Mouse (Mus musculus) skeletal muscle tissue, adult 2 months (tissue): ENCODE measurements at regions not wholly inside any gene's neighbourhood (a gene's known extent, or its start where the extent isn't known, plus 50 kb on each side); places are given as distances from the start of the nearest gene placed in this dataset.
A peak's percentile ranks its signal among the peaks of the same experiment; 100 is the strongest.
"Not testable (repeated sequence)": the region's sequence is repeated elsewhere in the genome, so short reads cannot be mapped to it uniquely, and the experiment has no call there.

Experiments
- DNase-seq: peaks from one replicate; pipeline ENCODE4 v3.0.0-alpha.2; 2012; ENCODE audit warnings: low read depth, low spot score

DNA sequence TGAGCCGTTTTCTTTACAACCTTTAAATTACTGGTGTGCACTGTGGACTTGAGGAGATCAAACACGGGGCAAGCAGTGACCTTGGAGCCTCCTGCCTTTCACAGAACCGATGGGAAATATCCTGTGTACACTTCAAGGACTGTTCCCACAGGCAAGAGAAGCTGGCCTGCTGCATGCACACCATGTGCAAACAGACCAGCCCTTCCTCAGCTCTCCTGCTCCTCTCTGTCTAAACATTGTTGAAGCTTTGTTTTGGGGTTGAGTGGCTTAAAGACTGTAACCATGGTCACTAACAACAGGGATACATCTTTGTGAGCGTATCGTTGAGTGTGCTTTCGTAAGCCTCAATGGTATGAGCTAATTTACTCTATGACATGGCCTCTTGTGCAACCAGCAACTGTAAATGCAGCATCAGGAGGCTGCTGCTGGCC, 50.2 kb upstream of the Agps start:
- no peak for DNase-seq

GRCm38 (mm10) chr2:75781078-75781477, 50.9 kb upstream of the Agps start:
- DNase-seq = peak; percentile 47

DNA sequence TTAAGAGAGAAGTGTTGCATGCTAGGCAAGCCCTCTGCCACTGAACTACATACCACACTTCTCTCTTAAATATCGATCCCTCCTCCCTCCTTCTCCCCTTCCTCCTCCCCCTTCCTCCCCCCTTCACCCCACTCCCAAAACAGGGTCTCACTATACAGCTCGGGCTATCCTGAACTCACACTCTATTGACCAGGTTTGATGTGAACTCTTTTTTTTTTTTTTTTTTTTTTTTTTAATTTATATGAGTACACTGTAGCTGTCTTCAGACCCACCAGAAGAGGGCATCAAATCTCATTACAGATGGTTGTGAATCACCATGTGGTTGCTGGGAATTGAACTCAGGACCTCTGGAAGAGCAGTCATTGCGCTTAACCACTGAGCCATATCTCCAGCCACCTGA, 53.3 kb upstream of the Agps start:
- DNase-seq = not testable (repeated sequence)

GRCm38 (mm10) chr2:75777040-75777451, 54.9 kb upstream of the Agps start:
- peak; percentile 62 for DNase-seq

- no peak for DNase-seq
Measured at GRCm38 (mm10) chr2:75776533-75776932, 55.4 kb upstream of the Agps start.

- DNase-seq = peak; percentile 36
Measured at GRCm38 (mm10) chr2:75775217-75775616, 56.8 kb upstream of the Agps start.

DNA sequence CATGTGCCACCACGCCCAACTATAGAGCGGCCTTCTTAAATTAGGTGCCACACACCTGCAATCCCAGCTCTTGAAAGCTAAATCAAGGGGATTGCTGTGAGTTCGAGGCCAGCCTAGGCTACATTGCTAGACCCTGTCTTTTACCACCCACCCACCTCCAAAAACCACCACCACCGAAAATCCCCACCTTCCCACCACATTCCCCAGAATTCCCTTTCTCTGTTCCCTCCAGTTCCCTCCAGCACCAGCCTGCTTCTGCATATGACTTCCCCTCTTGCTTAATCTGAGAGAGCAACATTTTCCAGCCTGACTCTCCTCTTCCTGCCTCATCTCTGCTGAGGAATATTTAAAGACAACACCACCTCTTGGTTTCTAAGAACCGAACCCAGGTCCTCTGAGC, 58.5 kb upstream of the Agps start:
- no peak for DNase-seq

- DNase-seq = no peak
Measured at GRCm38 (mm10) chr2:75772251-75772956, 59.6 kb upstream of the Agps start.

DNA sequence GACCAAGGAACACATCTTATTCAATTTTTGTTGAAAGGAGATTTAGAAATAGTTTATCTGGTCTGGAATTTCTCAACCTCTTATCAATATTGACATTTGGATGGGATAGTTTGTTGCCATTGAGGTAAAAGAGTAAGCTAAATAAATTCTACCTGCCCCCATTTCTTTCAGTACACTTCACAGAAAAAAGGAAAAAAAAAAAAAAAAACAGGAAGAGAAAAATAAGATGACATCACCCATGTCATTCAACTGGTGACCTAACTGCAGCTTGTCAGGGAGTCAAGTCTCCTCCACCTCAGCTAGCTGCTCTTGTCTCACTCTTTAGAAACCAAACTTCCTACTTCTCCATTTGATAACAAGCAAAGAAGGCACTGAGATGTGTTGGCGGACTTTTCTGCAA, 61.3 kb upstream of the Agps start:
- no peak for DNase-seq

DNA sequence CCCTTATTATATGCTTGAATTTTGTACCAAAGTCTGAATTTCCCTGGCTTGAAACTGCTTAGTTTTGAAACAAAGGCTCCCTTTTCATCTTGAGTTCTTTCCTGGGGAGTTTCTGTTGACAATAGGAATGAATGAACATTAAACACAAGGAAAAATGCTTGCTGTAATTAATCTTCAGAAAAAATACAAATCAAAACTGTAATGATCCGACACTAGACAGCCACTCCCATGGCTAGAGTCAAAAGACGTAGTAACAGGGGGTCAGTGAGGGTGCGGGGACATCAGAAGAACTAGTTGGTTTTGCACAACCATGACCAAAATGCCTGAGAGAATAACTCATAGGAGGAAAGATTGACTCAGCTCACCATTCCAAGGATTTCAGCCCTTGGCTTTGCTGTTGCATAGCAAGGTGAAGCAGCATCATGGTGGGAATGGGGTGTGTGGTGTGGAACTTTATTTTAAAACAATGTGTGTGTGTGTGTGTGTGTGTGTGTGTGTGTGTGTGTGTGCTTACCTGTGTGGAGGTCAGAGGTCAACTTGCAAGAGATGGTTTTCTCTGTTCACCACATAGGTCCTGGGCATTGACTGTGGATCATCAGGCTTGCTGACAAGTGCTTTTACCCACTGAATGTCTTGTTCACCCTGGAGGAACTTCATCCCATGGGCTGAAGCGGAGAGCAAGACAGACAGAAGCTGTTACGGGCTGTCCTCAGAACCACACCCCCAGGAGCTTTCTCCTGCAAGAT, 63.2 kb upstream of the Agps start:
- DNase-seq = no peak

GRCm38 (mm10) chr2:75767871-75768558, 63.6 kb upstream of the Nfe2l2 start:
- no peak for DNase-seq

- DNase-seq = no peak
Measured at GRCm38 (mm10) chr2:75765403-75765802, 61.0 kb upstream of the Nfe2l2 start.

GRCm38 (mm10) chr2:75763252-75763651, 58.8 kb upstream of the Nfe2l2 start:
- peak; percentile 55 for DNase-seq

GRCm38 (mm10) chr2:75762030-75762429, 57.6 kb upstream of the Nfe2l2 start:
- peak; percentile 46 for DNase-seq

DNA sequence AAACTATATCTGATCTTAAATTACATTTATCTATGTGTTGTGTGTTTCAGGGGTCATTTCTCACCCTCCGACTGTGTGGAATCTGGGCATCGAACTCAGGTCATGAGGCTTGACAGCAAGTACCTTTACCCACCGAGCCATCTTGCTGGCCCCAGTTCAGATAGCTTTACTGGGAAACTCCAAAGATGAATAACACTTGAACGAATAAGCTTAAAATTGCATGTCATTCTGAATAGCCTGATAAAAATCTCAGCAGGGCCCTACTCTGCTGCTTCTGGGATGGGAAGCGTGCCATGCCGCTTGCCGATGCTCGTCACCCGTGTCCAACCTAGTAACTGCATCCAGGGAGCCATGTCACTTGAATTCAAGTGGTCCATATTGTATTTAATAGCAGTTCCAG, 57.2 kb upstream of the Nfe2l2 start:
- DNase-seq = no peak

- DNase-seq = no peak
Measured at GRCm38 (mm10) chr2:75759196-75759885, 54.9 kb upstream of the Nfe2l2 start.

DNA sequence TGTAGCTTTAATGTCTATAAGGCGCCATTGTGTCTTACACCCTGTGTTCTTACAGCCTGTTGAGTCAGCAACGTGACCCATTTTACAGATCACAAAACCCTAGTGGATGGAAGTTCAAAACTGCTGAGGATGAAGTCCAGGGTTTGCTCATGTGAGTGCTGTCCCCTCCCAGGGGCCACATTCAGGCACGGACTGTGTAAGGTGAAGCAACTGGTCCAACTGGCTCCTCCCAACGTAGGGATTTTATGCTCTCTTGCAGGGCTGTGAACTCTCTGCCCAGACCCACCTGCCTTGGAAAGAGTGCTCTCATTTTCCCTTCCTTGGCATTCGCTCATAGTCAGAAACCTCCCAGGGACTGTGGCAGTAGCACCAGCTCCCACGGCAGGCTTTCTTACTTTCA, 53.8 kb upstream of the Nfe2l2 start:
- no peak for DNase-seq

DNA sequence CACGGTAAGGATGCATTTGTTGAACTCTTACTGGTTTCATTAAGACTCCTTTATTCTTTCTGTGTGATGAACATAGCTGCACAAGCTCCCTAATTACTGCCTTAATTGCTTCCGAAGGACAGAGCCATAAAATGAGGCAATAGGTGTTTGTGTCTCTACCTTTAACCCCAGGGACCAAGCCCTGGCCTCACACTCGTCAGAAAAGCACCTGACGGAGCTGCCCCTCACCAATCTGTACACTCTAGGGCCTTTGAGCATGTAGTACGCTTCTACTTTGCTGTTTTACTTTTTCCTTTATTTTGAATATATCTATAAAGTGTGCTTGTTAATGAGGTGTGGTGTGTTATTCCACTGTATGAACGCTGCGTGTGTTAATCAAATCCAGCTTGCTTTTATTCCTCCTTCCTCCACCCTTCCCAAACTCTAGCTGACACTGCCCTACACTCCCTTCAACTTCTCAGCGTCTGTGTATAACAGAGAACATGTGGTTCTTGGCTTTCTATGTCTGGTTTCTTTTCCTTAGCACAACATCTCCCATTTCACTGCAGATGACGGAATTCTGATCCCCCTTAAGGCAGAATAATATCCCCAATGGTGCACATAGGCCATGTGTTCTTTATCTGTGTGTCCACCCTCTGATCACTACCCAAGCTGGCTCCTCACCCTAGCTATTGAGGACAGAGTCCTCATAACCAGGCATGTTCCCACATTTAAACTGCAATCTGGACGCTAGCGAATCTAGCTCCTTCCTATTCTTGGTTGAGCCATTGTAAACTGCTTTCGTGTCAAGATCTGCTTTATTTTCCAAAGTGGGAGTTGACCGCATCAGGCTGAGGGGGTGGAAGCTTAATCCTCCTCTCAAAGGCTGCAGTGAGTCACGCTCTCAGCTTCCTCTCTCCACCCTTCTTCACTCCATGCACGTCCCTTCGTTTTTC, 52.5 kb upstream of the Nfe2l2 start:
- DNase-seq = peak; percentile 57

- no peak for DNase-seq
Measured at GRCm38 (mm10) chr2:75754606-75755005, 50.2 kb upstream of the Nfe2l2 start.
